In the genomic region with DNA sequence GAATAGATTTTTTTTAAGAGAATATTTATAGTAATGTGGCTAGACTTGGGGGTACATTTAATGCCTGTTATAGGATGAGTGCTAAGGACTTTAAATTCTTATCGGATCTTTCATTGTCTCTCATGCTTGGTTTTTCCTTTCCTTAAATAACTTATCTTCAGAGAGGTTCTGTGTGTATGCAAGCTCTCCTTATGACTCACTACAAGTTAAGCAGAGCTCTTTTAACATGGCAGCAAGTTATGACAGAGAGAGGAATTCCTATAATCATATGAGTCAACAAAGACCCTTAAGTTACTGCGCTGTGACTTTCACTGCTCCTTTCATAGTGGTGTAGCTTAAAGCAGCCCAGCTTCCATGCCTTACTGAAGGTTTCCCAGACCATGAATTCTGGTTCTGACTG, we compare ENCODE assay signal across 29 mouse cellular contexts.
"Had no signal": no experiment of that assay in that cellular context is flagged by ENCODE, and none has a peak within 500 bp of the region (broad histone marks: within the 10 kb centered on the region; RNA-seq: fewer than 3 reads in every experiment).

No protein-coding gene starts in this region.

- DNase-seq: heart, postnatal 10 days; heart, postnatal 14 days; heart, postnatal 36 days; heart, postnatal 4 days; kidney, adult 11 months; kidney, adult 18-20 months; kidney, adult 2 months; kidney, adult 8-10 months; kidney, postnatal 10 days; kidney, postnatal 14 days; kidney, postnatal 25 days; kidney, postnatal 4 days; layer of hippocampus, adult 9-11 months; layer of hippocampus, postnatal 36 days had no signal

- H3K4me3 ChIP-seq: heart, embryonic 12.5 days; heart, embryonic 13.5 days; heart, embryonic 15.5 days; hindbrain, embryonic 10.5 days; hindbrain, embryonic 12.5 days; hindbrain, embryonic 13.5 days; hindbrain, embryonic 15.5 days; intestine, embryonic 15.5 days; kidney, embryonic 15.5 days; layer of hippocampus, adult 2 months; left cerebral cortex, adult 2 months had no signal

- H3K4me1 ChIP-seq: heart, embryonic 12.5 days; heart, embryonic 13.5 days; heart, embryonic 15.5 days; hindbrain, embryonic 10.5 days; hindbrain, embryonic 12.5 days; hindbrain, embryonic 13.5 days; hindbrain, embryonic 15.5 days; intestine, embryonic 15.5 days; kidney, embryonic 15.5 days had no signal

- H3K9me3 ChIP-seq: heart, embryonic 12.5 days; heart, embryonic 13.5 days; heart, embryonic 15.5 days; hindbrain, embryonic 10.5 days; hindbrain, embryonic 12.5 days; hindbrain, embryonic 13.5 days; hindbrain, embryonic 15.5 days; intestine, embryonic 15.5 days; kidney, embryonic 15.5 days had no signal

- H3K36me3 ChIP-seq: heart, embryonic 12.5 days; heart, embryonic 13.5 days; heart, embryonic 15.5 days; hindbrain, embryonic 10.5 days; hindbrain, embryonic 12.5 days; hindbrain, embryonic 13.5 days; hindbrain, embryonic 15.5 days; intestine, embryonic 15.5 days; kidney, embryonic 15.5 days had no signal

- H3K27ac ChIP-seq: heart, embryonic 13.5 days; heart, embryonic 15.5 days; hindbrain, embryonic 10.5 days; hindbrain, embryonic 12.5 days; hindbrain, embryonic 13.5 days; hindbrain, embryonic 14.5 days; hindbrain, embryonic 15.5 days; hindbrain, postnatal 0 days; intestine, embryonic 15.5 days; kidney, embryonic 15.5 days; kidney, postnatal 0 days; layer of hippocampus, adult 2 months; left cerebral cortex, adult 2 months had no signal

- H3K27me3 ChIP-seq: heart, embryonic 12.5 days; heart, embryonic 13.5 days; heart, embryonic 15.5 days; hindbrain, embryonic 12.5 days; hindbrain, embryonic 13.5 days; hindbrain, embryonic 15.5 days; intestine, embryonic 15.5 days; kidney, embryonic 15.5 days had no signal

- H3K9ac ChIP-seq: heart, embryonic 12.5 days; heart, embryonic 13.5 days; heart, embryonic 15.5 days; hindbrain, embryonic 12.5 days; hindbrain, embryonic 13.5 days; hindbrain, embryonic 14.5 days; hindbrain, embryonic 15.5 days; intestine, embryonic 15.5 days; kidney, embryonic 15.5 days had no signal

- H3K4me2 ChIP-seq: heart, embryonic 11.5 days; heart, embryonic 12.5 days; heart, embryonic 13.5 days; heart, embryonic 15.5 days; hindbrain, embryonic 12.5 days; hindbrain, embryonic 13.5 days; hindbrain, embryonic 14.5 days; hindbrain, embryonic 15.5 days; intestine, embryonic 15.5 days; kidney, embryonic 15.5 days had no signal
